Mouse (Mus musculus) heart, adult 2 months (tissue): ENCODE measurements around the gene Wrap53. TPM values are rescaled to one million over a fixed set of nuclear protein-coding genes. Genes with fewer than 3 reads are reported as not detected.

Experiments used
- DNase-seq, 2 experiments: peaks; one replicate each; pipeline ENCODE4 v3.0.0; 2021
- H3K27ac ChIP-seq: fragments of 200-600 bp; 2 replicates; pipeline ENCODE4 v1.8.1; 2022
- H3K27me3 ChIP-seq: fragments of 200-500 bp; 2 replicates; pipeline ENCODE4 v1.6.1; 2012; ENCODE audit warnings: mild to moderate bottlenecking, low read length, inconsistent platforms, mixed read lengths; ENCODE audit not compliant: control insufficient read depth, insufficient read depth
- H3K36me3 ChIP-seq: fragments of 200-500 bp; 2 replicates; pipeline ENCODE4 v1.6.1; 2012; ENCODE audit warnings: low read length, inconsistent platforms; ENCODE audit not compliant: control insufficient read depth, insufficient read depth
- H3K4me1 ChIP-seq: fragments of 200-500 bp; 2 replicates; pipeline ENCODE4 v1.6.1; 2011; ENCODE audit warnings: low read length; ENCODE audit not compliant: control insufficient read depth, insufficient read depth
- H3K4me3 ChIP-seq: fragments of 200-600 bp; 2 replicates; pipeline ENCODE4 v1.8.1; 2022
- H3K79me2 ChIP-seq: fragments of 200-500 bp; replicated peaks from 2 replicates; pipeline ENCODE4 v1.6.1; 2012; ENCODE audit warnings: mild to moderate bottlenecking, inconsistent platforms, low read length, moderate library complexity, mixed read lengths; ENCODE audit not compliant: control insufficient read depth, insufficient read depth
- H3K9ac ChIP-seq: fragments of 200-500 bp; 2 replicates; pipeline ENCODE4 v1.6.1; 2012; ENCODE audit warnings: low read depth, mild to moderate bottlenecking, control low read depth, inconsistent platforms, low read length, mixed read lengths
- CTCF ChIP-seq: fragments of 200-600 bp; IDR thresholded peaks from 2 replicates; pipeline ENCODE4 v1.8.1; 2022; ENCODE audit warnings: antibody characterized with exemption, mild to moderate bottlenecking, moderate library complexity
- EP300 ChIP-seq: fragments of 200-500 bp; IDR thresholded peaks from 2 replicates; pipeline ENCODE4 v1.6.1; 2011; ENCODE audit warnings: low read depth, low read length, control low read depth; ENCODE audit not compliant: insufficient read depth
- POLR2A ChIP-seq: fragments of 200-500 bp; IDR thresholded peaks from 2 replicates; pipeline ENCODE4 v1.6.1; 2011; ENCODE audit warnings: mild to moderate bottlenecking, low read depth, low read length, control low read depth; ENCODE audit not compliant: insufficient read depth
- WGBS: fragments of 180-500 bp; shearing (Covaris S2); methylation state at CpG from one replicate; pipeline ENCODE4 v1.1.7; 2018; 5-methylcytosine and 5-hydroxymethylcytosine counted together
- intact Hi-C: fragments of 180-260 bp; cut with DNase I; formaldehyde crosslinking; loops from one replicate; pipeline ENCODE4 v1.15.1; 2025
- polyA plus RNA-seq: library from polyadenylated mRNA; depleted of rRNA; stranded (reverse); fragments of >200 nt; gene quantifications from 2 replicates; pipeline ENCODE4 v1.2.3, GENCODE M21; 2012
- total RNA-seq, 2 experiments: library from RNA; stranded (reverse); gene quantifications; 2 replicates each; pipeline ENCODE4 v1.2.3; 2021

The Wrap53 gene
- total and polyA plus RNA-seq, 3 experiments, result 5.4 to 10.1 (median 5.6) TPM

DNA sequence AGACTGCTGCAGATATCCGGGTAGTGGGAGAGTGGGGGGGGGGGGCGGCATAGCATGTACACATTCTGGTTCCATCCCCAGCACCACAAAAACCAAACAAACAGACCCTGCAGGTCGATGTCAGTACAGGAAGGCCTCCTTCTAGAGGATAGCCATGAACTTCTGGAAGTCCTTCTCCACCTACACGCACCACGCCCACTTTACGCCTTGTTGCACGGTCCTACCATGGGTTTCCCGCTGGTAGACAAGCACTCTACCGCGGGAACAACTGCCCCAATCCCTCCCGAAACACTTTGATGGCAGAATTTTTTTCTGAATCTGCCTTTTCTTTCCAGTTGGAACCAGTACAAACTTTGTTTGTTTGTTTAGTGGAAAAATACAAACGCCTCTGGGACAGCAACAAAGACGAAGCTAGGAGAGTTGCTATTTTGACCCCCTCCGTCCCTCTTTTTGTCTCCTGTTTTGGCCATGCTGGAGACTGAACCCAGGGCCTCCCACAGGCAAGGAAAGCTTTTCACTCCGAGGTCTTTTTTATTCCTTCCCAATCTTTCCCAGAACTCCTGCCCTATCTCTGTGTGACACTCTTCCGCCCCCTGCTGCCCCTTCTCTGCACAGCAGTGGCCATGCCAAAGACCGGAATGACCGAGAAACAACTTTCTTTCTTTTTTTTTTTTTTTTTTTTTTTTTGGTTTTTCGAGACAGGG, 33.6 kb upstream of the Wrap53 start:
- WGBS, result 12% methylated on average over 19 of the region's 19 CpGs
- peak overlapping the region; percentile 41 for H3K4me3 ChIP-seq
- intact Hi-C loops, result loop anchor here (1.0 kb wide), 2 partner anchors 34 to 67 kb away; no protein-coding TSS in a partner anchor
- peaks cover 1% of the 10 kb centered on the region; the same call in 1 of the 2 replicates for H3K4me1 ChIP-seq
- peak overlapping the region; percentile 24; the same call in 1 of the 2 replicates for H3K27ac ChIP-seq
- 0 out of 2 replicates have a peak overlapping the region, but pooled peaks have one; percentile 15 for H3K9ac ChIP-seq
- TF ChIP-seq EP300 (peak; percentile 88; the same call in 1 of the 2 replicates), CTCF (peak; percentile 84), POLR2A (no peak)
- peak; percentile 85 to 91 for DNase-seq
- H3K79me2 ChIP-seq, result no peaks in the 10 kb centered on the region
- no peaks in the 10 kb centered on the region for H3K36me3 ChIP-seq
- no peaks in the 10 kb centered on the region for H3K27me3 ChIP-seq

DNA sequence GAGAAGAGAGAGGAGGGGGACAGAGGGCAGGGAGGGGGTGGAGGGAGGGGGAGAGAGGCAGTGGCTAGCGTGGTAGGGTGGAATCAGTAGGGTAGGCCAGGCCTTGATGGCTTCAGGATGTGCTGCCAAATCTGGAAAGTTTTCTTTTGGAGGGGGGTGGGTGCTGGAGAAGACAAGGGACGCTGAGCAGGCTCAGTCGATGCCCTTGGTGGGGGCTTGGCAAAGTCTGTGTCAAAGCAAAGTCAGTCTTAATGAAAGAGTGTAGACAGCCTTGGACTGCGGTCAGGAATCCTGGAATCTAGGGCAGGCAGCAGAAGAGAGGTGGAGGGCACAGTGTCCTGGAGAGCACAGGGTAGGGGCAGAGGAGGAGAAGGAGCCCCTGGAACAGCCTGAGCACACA, 30.8 kb upstream of the Wrap53 start:
- H3K27ac ChIP-seq, result no peak overlapping the region

DNA sequence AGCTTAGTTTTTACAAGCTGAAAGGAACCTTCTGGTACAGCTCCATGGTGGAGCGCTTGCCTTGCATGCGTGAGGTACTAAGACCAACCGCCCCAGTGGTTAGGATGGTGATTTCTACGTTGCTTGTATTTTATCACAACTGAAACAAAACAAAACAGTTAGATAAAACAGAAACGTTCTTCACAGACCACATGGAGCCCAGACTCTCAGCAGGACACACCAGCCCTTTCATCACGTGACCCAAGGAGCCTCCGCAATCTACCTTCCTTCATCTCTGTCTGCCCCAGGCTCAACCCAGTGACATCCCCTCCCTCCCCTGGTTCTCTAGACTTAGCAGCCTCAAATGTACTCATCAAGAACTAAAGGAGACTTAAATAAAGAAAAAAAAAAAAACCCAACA, 29.4 kb upstream of the Wrap53 start:
- Histone ChIP-seq H3K27ac (no peak overlapping the region), H3K36me3 (no peaks in the 10 kb centered on the region), H3K27me3 (no peaks in the 10 kb centered on the region), H3K9ac (no peak overlapping the region), H3K4me3 (no peak overlapping the region), H3K79me2 (no peaks in the 10 kb centered on the region), H3K4me1 (peaks cover 2% of the 10 kb centered on the region)
- no peak for TF ChIP-seq CTCF
- TF ChIP-seq EP300, result no peak
- TF ChIP-seq POLR2A, result no peak
- intact Hi-C loops, result no loop called here
- 66% methylated on average over 7 of the region's 7 CpGs for WGBS
- no peak for DNase-seq

More for the DNA sequence above, 30.8 kb upstream of the Wrap53 start:
- Histone ChIP-seq H3K4me3 (no peak overlapping the region), H3K36me3 (no peaks in the 10 kb centered on the region), H3K4me1 (peaks cover 1% of the 10 kb centered on the region; the same call in 1 of the 2 replicates), H3K27me3 (no peaks in the 10 kb centered on the region), H3K79me2 (no peaks in the 10 kb centered on the region), H3K9ac (no peak overlapping the region)
- DNase-seq, result no peak
- TF ChIP-seq CTCF (no peak), EP300 (no peak), POLR2A (no peak)
- intact Hi-C loops, result no loop called here
- 48% methylated on average over 4 of the region's 4 CpGs for WGBS

DNA sequence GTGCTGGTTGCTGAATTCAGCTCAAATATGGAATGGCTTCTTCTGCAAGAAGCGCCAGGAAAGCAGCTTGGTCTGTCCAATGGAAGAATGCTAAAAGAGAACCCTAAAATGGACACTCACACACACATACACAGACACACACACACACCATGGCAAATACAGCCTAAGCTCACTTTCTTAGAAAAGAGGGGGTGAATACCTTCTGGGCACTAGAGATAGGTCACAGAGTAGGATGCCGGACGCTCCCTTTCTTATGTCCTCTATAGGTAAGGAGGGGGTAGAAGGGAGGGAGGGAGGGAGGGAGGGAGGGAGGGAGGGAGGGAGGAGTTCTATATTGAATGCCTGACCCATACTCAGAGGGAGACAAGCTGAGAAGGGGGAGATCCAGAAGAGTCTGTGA, 28.5 kb upstream of the Wrap53 start:
- Histone ChIP-seq H3K4me3 (no peak overlapping the region), H3K79me2 (no peaks in the 10 kb centered on the region), H3K36me3 (no peaks in the 10 kb centered on the region), H3K9ac (no peak overlapping the region), H3K27ac (no peak overlapping the region), H3K4me1 (peaks cover 6% of the 10 kb centered on the region), H3K27me3 (no peaks in the 10 kb centered on the region)
- no peak for TF ChIP-seq POLR2A
- TF ChIP-seq EP300, result no peak
- no peak for TF ChIP-seq CTCF
- intact Hi-C loops, result no loop called here
- no peak for DNase-seq
- 91% methylated on average over 1 of the region's 3 CpGs for WGBS

DNA sequence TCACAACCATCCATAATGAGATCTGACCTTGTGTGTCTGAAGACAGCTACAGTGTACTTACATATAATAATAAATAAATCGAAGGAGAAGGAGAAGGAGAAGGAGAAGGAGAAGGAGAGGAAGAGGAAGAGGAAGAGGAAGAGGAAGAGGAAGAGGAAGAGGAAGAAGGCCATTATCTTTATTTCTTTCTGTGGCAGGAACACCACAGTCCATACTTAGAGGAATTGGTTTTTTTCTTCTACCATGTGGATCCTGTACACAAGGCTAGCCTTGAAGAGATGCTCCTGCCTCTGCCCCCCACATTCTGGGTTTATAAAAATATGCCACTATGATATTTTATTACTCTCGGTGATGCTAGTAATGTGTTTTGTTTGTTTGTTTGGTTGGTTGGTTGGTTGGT, 26.8 kb upstream of the Wrap53 start:
- intact Hi-C loops, result no loop called here
- TF ChIP-seq POLR2A, result no peak
- no peak for TF ChIP-seq CTCF
- no peak for TF ChIP-seq EP300

DNA sequence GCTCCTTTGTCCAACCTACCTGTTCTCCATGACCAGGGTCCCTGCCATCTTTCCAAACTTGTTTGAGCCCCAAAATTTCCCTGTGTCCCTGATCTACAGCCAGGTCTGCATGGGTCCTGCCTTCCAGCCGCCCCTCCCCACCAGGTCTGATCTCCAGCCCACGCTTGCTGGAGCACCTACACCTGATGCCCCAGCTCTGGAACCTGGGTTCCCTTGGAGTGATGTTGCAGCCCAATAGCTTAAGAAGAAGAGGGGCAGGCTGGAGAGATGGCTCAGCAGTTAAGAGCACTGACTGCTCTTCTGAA, 26.4 kb upstream of the Wrap53 start:
- H3K27ac ChIP-seq, result no peak overlapping the region; the same call in 1 of the 2 replicates
- TF ChIP-seq CTCF (no peak), POLR2A (no peak), EP300 (no peak)
- no peaks in the 10 kb centered on the region for H3K36me3 ChIP-seq
- peak overlapping the region; percentile 57; the same call in 1 of the 2 replicates for H3K4me3 ChIP-seq
- H3K9ac ChIP-seq, result no peak overlapping the region
- H3K4me1 ChIP-seq, result peaks cover 8% of the 10 kb centered on the region
- 83% methylated on average over 2 of the region's 2 CpGs for WGBS
- DNase-seq, result no peak
- intact Hi-C loops, result no loop called here
- H3K79me2 ChIP-seq, result no peaks in the 10 kb centered on the region
- no peaks in the 10 kb centered on the region for H3K27me3 ChIP-seq

More for the DNA sequence above, 26.8 kb upstream of the Wrap53 start:
- Histone ChIP-seq H3K36me3 (no peaks in the 10 kb centered on the region), H3K4me3 (no peak overlapping the region), H3K27ac (no peak overlapping the region), H3K79me2 (no peaks in the 10 kb centered on the region), H3K9ac (no peak overlapping the region), H3K4me1 (peaks cover 8% of the 10 kb centered on the region), H3K27me3 (no peaks in the 10 kb centered on the region)
- no peak for DNase-seq
- 70% methylated on average over 2 of the region's 2 CpGs for WGBS
